Mouse (Mus musculus): ENCODE measurements around the gene Ttf2.
A peak's percentile ranks its signal among the peaks of the same experiment; 100 is the strongest.

The Ttf2 gene

GRCm38 (mm10) chr3:100979290-100979689 lies 9.8 kb upstream of the Ttf2 start:
- no peak for DNase-seq (ENCODE audit: inconsistent ontology term)

GRCm38 (mm10) chr3:100973906-100974305 lies 4.4 kb upstream of the Ttf2 start:
- DNase-seq (ENCODE audit: inconsistent ontology term): peak; percentile 34

DNA sequence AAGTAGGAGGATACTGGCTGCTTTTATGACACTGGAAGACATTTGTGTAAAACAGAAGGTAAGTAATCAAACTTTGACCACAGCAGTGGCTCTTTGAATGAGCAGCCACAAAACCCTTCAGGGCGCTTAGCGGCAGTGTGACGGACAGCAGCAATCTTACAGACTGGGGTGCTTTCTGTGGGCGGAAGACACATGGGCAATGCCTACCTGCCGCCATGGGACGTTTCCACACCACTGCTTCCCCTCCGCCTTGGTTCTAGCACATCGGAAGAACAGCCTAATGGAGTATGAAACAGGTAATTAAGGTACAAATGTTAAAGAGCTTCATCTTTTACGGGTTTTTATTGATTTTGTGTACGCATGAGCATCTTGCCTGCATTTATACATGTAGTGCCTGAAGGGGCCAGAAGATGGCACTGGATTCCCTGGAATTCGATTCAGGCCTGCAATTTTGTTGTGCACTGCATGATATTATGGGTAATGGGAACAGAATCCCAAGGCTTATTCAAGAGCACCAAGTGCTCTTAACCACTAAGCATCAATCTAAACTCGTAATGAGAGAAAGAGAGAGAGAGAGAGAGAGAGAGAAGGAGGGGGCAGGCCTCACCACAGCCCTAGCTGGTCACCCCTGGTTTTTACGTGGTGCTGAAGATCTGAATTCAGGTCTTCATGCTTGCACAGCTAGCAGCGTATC lies 5.5 kb downstream of the Ttf2 start:
- peak; percentile 35 for DNase-seq (ENCODE audit: inconsistent ontology term)

DNA sequence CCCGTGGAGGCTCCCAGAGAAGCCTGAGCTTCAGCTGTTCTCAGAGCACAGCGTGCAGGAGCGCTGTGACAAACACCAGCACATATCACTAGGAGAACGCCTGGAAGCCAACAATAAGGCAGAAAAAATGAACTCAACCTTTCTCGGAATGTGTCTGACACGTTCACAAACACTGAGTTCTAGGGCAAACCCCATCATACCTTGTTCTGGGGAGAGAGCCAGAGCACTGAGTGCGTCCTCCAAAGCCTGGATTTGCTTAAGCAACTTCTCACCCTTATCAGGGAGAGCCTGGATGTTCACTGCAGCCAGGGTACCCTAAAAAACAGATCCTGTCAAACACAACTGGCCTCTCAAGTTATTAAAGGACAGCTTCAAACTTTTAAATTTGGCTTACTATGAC lies 8.0 kb downstream of the Ttf2 start:
- no peak for DNase-seq (ENCODE audit: inconsistent ontology term)

GRCm38 (mm10) chr3:100961007-100961406 lies 8.5 kb downstream of the Ttf2 start:
- no peak for DNase-seq (ENCODE audit: inconsistent ontology term)

GRCm38 (mm10) chr3:100954616-100955015 lies 14.8 kb downstream of the Ttf2 start:
- DNase-seq (ENCODE audit: inconsistent ontology term): no peak

GRCm38 (mm10) chr3:100951531-100951930 lies 17.9 kb downstream of the Ttf2 start:
- no peak for DNase-seq (ENCODE audit: inconsistent ontology term)

- DNase-seq (ENCODE audit: inconsistent ontology term): no peak
These were observed 22.2 kb downstream of the Ttf2 start for GRCm38 (mm10) chr3:100947286-100947685.

DNA sequence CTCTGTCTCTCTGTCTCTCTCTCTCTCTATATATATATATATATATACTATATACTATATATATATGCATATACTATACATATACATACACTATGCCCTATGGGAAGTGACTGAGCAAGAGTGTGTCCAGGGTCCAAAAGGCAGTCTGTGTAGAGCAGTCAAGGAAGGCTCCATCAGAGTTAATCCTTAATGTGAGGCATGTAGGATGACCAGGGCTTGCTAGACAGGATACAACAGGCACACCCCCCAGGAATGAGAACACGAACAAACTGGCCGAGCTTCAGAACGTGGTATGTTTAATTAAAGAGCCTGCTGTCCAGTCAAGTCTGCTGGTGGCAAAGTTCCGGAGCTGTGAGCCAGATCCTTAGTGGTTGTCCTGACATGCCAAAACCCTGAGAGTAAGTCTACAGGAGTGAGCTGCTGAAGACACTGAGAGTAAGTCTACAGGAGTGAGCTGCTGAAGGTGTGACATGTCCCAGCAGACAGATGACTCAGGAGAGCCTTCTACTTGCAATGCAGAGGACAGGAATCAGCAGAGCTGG lies 28.9 kb downstream of the Ttf2 start:
- no peak for DNase-seq (ENCODE audit: inconsistent ontology term)

GRCm38 (mm10) chr3:100938211-100938610 lies 31.3 kb downstream of the Ttf2 start:
- DNase-seq (ENCODE audit: inconsistent ontology term): no peak

DNA sequence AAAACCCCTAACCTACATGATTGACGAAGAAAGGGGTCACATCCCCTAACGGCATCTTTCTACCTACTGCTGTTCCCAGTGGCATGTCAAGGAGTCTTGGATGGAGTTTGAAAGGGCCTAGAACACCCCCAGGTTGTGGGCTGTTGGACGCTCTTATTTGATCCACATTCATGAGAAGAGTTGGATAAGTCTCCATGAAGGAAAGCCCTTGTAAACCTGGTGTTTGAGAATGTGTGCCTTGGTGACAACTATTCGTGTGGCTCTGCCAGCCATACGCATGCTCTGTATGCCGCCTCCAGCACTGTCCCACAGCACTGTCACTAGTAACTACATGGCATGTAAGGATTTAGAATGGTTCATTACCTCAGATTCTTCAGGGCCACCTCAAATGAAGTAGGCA lies 33.3 kb downstream of the Ttf2 start:
- DNase-seq (ENCODE audit: inconsistent ontology term): no peak

DNA sequence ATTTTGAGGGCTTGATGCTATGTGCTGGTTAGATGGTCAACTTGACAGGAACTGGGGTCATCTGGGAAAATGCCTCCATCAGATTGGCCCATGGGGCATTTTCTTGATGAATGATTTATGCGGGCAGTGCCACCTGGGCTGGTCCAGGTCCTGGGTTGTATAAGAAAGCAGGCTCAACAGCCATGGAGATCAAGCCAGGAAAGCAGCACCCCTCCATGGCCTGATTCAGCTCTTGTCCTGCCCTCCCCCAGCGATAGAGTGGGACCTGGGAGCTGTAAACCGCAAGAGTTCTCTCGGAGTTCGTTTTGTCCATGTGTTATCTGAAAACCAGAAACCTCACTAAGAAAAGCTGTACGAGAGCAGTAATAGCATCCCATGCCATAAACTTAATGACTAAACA lies 33.9 kb downstream of the Ttf2 start:
- DNase-seq (ENCODE audit: inconsistent ontology term): no peak

GRCm38 (mm10) chr3:100932077-100932944 lies 37.2 kb downstream of the Ttf2 start:
- no peak for DNase-seq (ENCODE audit: inconsistent ontology term)

GRCm38 (mm10) chr3:100931332-100932076 lies 38.0 kb downstream of the Ttf2 start:
- DNase-seq (ENCODE audit: inconsistent ontology term): no peak

DNA sequence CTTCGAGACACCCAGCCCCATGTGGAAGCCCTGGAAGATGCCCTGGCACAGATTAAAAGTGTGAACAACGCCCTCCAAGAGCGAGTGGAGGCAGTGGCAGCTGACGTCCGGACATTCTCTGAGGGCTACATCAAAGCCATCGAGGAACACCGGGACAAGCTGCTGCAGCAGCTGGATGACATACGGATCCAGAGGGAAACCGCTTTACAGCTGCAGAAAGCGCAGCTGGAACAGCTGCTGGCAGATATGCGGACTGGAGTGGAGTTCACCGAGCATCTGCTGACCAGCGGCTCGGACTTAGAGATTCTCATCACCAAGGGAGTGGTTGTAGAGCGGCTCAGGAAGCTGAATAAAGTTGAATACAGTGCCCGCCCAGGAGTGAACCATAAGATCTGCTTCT lies 44.3 kb downstream of the Ttf2 start:
- DNase-seq (ENCODE audit: inconsistent ontology term): no peak

- DNase-seq (ENCODE audit: inconsistent ontology term): no peak
These were observed 45.3 kb downstream of the Ttf2 start for GRCm38 (mm10) chr3:100924065-100924732.

- no peak for DNase-seq (ENCODE audit: inconsistent ontology term)
These were observed 46.7 kb downstream of the Ttf2 start for GRCm38 (mm10) chr3:100922506-100923375.

- DNase-seq (ENCODE audit: inconsistent ontology term): peak; percentile 100
These were observed 47.5 kb downstream of the Ttf2 start, which contains the start of gene Trim45 for GRCm38 (mm10) chr3:100921825-100922505. Gene Trim45, plus strand, starts transcription at chr3:100922202.

DNA sequence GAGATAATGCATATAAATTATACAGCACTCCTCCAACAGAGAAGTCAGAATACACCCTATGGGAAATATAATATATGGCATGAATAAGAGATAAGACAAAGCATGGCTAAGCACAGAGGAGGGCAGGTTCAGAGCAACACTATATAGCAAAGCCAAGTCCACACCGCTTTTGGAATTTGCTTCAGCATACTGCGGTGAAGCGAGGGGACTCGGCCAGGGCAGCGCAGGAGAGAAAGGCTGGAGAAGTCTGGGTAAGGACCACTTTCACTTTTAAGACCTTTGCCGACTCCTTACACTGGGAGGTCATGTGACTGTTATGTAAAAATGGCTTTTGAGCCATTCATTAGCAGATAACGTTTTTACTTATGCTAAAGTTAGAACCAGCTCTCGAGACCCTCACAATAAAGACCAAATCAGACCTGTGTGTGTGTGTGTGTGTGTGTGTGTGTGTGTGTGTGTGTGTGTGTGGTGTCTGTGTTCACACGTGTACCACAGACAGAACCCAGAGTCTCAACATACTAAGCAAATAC lies 48.8 kb downstream of the Ttf2 start:
- DNase-seq (ENCODE audit: inconsistent ontology term): no peak

DNA sequence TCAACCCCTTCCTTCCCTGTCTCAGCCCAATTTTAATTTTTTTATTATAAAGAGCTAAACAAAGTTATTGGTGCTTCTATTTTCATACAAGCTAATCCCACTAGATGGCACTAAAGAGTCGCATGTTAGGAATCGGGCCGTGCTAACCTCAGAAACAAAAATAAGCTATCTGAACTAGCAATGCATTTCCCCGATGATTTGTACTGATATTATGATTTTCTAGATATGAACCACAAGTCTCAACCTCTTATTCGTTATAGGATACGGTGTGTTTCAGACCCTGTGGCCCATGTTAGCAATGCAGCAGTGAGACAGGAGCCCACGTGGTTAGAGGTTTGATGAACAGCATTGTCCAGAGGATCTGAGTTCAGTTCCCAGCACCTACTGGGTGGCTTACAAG lies 52.6 kb downstream of the Ttf2 start:
- peak; percentile 16 for DNase-seq (ENCODE audit: inconsistent ontology term)

Data from Muller cell, postnatal 12 days (primary cell).